Mouse (Mus musculus) lung, postnatal 25 days (tissue): ENCODE data around the gene Fbxo8.

Experiments
- DNase-seq: peaks from one replicate; pipeline ENCODE4 v3.0.0; 2022; ENCODE audit warnings: low spot score

Gene Fbxo8

DNA sequence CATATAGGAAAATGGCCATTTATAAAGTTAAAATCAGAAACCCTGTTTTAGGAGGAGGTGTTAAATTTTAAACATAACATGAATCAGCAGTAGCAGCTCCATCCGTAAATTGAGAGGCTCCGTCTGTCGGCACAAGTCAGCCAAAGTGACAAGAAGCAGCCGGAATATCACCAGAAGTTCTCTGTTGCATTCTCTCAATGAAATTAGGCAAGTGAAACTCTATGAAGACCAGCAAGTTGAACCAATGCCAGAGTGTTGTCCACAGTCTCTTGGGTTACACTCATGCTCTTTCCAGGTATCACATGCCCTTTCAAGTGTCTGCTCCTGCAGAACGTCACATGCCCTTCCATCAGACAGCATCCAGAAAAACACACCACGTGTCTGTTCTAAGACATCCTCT is 60.8 kb downstream of the Fbxo8 start:
- DNase-seq: no peak

DNA sequence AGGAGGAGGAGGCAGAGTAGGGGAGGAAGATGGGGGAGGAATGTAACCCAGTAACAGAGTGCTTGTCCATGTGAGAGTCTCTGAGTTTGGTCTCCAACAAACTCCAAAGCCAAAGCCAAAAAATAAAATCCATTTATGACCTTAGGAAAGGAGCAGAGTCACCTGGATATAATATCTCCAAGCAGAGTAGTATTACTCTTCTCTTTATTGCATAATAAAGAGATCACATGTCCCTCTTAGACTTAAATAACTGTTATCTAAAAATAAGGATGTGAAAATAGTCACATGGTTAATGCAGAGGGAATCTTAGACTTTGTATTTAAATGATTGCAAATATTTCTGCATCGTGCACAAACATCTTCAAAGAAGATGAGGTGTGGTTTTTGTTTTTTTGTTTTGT is 63.3 kb downstream of the Fbxo8 start:
- DNase-seq: no peak

DNA sequence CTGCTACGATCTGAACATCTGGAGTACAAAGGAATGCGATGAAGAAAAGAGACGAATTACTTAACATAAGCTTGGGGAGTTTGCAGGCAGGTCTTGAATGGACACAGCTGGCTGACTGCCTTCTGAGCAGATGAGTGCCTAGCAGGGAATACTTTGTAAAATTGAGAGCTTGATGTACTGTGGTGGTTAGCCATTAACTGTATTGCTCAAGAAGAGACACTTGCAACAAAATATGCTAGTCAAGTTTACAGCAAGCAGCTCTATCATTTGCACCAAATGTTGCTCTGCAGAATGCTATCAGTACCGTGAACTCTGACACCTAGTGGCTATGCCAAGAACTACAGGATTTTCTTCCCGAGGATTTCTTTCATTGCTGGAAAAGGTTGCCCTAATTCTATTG is 64.1 kb downstream of the Fbxo8 start:
- peak; percentile 44 for DNase-seq

DNA sequence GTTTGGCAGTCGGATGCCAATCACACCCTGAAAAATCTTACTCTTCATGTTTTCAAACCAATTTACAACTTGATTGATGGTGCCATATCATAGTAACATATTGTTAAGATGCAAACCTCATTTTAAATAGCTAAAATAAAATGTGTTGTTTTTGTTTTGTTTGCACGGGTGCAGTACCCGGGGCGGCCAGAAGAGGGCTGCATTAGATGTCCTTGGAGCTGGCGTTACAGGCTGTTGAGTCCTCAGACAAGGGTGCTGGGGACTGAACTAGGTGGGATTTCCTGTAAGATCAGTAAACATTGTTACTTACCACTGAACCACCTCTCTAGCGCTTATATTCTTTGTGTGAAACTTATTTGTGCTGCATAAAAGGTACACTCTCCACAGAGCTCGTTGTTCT is 65.4 kb downstream of the Fbxo8 start:
- peak; percentile 11 for DNase-seq

DNA sequence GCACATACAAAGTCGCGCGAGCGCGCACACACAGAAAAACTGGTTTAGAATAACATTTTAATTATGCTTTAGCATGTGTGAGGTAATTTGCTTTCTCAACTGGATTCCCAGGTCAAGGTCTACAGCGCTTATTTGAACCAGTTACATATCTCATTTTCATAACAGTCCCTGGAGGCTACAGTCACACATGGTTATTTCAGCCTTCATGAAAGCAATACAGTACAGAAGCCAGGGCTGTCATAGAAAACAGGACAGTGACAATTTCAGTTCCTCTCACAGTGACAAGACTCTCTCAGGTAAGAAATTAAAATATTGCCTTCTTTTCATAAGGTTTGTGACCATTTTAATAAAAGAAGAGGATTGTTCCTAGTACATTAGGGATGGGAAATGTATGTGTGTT is 66.4 kb downstream of the Fbxo8 start:
- DNase-seq: no peak

DNA sequence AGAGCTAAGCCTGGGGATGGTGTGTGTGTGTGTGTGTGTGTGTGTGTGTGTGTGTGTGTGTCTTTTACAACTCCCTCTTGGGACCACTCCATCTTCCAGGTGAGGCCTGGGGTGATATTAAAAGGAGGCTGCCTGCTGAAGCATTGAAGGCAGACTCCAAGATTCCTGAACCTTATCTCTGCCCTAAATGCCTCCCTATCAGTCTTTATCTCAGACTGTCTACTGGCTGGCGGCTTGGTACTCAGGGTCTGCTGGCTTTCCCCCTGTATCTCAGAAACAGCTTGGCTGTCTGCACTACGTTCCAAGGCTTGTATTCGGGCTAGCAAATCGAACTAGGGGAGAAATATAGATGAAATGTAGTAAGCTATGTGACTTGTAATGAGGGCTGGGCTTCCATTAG is 68.2 kb downstream of the Fbxo8 start:
- DNase-seq: no peak

DNA sequence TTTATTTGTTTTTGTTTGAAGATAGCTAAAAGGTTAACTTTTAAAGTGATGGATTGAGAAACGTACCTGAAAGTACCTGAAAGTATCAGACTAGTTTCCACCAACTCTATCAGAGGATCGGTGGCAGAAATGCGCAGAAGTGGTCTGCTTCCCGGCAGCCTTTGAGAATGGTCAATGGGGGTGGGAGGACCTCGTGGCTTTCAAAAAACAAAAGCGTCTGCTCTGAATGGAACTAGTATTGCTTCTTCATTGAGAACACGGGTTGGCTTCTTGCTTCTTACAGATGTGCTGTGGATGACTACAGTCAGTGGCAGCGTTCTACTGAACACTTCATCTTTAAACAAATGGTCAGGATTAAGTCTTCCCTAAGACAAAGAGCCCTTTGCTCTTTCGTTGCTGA is 68.7 kb downstream of the Fbxo8 start:
- no peak for DNase-seq

DNA sequence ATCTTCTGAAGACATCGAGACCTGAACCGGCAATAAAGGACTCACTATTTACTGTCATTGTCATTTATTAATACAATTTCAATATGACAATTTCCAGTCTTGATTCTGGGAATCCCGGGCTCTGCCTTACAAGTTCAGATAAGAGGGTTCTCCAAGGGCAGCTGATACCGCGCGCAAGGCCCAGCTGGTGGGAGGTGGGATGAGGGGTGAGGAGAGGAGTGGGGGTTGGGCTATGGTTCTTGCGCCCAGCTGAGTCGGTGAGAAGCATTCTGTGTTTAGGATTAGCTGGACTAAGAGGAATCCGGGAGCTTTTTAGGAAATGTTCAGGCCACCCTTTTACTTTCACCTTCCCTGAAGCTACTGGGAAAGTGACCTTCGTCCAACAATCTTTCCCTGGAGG is 69.8 kb downstream of the Fbxo8 start:
- no peak for DNase-seq

DNA sequence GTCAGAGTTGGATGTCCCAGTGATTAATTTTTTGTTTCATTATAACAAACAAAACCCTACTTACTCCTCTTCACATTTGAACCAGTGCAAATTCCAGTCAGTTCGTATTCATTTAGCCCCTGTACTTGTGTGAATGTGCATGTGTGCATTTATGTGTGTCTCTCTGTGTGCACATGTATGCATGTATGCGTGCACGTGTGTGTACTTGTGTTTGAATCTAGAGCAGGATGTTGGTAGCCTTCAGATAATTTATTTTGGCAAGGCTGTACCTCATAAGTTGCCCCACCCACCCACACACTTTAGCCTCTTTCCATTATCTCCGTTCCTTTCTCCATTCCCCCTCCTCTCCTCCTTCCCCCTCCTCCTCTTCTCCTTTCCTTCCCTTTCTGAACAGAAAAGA is 70.2 kb downstream of the Fbxo8 start:
- no peak for DNase-seq

DNA sequence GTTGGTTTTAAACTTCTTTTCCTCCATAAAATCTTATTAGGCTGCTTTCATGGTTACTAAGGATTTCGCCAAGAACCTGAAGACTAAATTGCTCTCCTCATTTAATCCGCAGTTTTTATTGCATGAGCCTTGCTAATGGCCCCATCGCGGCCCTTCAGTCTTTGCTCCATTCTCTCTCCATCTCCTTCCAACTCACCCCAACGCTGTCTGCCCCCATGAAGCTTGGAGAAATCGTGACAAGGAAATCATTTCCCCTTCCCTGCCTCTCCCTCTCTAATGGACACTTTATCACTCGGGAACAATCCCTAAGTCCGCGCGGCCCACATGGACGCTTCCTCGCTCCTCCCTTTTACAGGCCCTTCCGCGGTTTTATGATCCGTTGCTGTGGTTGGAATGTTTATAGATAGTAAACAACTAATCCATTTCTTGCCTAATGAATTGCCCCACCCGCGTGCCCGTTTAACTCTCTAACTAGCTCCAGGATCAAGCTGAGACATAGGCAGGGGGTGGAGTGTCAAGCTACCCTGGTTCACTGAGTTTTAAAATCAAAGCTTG is 71.7 kb downstream of the Fbxo8 start:
- no peak for DNase-seq

DNA sequence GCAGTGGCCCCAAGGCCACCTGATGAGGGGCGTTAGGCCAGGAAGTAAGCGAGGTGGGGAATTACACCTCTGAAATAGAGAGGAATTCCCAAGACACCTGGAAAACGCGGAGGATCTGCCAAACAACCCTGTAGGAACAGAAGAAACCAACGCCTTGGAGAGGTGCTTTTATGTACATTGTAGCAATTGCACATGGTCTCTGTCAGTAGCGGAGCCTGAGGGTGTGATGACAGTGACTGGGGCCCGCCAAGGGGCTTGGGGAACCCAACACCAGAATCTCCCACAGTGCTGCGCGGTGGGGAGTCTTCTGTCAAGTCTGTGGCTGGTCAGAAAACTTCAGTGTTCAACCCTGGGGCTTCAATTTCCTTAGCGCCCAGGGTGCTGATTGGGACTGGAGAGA is 72.5 kb downstream of the Fbxo8 start:
- DNase-seq: no peak

DNA sequence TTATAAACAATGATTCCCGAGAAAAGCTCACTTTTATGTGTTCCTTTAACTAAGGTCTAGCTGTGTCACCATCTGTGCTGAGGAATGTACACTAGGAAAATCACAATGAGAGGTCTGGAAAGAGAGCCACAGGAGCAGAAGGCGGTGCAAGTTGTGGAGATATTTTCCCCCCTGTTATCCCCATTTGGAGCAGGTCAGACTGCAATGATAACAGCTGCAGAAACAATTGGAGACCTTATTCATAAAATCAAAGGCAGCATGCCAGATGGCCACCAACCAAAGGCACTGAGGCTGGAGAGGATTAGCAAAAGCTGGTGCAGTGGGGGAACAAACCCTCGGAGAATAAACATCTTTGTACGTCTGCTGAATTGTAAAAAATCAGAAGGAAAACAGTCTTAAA is 78.3 kb downstream of the Fbxo8 start:
- no peak for DNase-seq

DNA sequence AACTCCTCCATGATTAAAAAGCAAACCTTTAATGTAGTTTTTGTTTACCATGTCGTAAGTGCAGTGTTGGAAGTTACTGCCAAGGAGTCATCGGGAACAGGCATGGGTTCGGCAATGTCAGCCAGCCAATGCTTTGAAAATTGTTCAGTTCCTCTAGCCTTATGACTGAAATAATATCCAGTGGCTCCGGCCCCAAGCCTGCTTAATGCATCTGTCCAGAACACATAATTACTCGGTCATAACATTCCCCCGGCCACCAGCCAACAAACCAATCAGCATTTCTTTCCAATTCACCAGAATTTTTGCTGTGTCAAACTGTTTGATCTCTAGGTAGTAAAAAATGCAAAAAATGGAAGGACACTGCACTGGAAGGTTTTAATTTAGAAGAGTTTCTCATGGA is 88.4 kb downstream of the Fbxo8 start:
- no peak for DNase-seq
